Mouse (Mus musculus) lung, postnatal 0 days (tissue): Measurements from ENCODE around the gene Macc1.

ENCODE experiments used
- CTCF ChIP-seq: IDR thresholded peaks from 2 replicates; pipeline ENCODE4 v1.5.1; 2016; ENCODE audit warnings: antibody characterized with exemption, mild to moderate bottlenecking
- EP300 ChIP-seq: IDR thresholded peaks from 2 replicates; pipeline ENCODE4 v1.6.1; 2016; ENCODE audit warnings: antibody characterized with exemption, mild to moderate bottlenecking, control low read depth

- TF ChIP-seq EP300: no peak
- TF ChIP-seq CTCF: no peak
Observed at GRCm38 (mm10) chr12:119464040-119464939, 150.2 kb downstream of the Macc1 start.
